Mouse (Mus musculus): ENCODE measurements around the gene Ece2. TPM values are rescaled to one million over a fixed set of nuclear protein-coding genes. Genes with fewer than 3 reads are reported as not detected.

Ece2 gene
- 1 to 10 TPM in 1 of 2 experiments, under 1 TPM in 1; 0.93 to 1.4 TPM for total RNA-seq (2021)

DNA sequence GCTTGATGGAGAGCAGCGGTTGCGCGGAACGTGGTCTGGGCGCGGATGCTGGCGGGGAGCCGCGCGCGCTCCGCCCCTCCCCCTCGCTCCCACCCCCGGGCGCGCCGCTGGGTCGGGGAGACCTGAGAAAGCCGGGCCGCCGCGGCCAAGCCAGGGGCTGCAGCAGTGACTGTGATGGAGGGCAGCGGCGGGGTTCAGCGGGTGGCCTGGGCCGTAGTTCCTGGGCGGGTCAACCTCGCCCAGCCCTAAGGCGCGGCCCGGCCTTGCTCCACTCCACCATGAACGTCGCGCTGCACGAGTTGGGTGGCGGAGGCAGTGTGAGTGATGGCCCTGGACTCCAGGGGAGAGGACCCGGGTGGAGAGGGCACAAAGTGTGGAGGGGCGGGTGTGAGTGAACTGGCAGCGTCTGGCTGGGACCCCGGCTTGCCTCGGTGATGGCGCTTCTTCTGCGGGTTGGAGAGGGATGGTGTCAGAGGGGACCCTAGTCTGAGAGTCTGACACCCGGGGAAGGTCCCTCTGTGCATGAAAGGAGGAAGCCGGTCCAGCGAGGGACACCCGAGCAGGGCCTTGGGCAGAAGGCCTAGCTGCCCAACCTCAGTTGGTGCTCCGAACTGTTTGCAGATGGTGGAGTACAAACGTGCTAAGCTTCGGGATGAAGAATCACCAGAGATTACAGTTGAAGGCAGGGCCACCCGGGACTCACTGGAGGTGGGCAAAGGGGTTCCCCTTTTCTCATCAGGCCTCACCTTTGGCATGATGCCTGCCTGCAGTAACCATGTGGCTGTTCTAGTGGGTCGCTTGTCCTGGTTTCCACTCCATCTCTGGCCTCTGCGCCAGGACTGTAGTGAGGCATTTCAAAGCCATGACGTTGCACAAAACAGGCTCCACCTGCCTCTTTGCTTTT lies at the start of gene Ece2:
Ece2 (plus strand) TSS at position 98 of the 904 bp plus-strand sequence.
- DNase-seq = peak; percentile 25

- no peak for DNase-seq
Observed at GRCm38 (mm10) chr16:20589366-20589938, 40.2 kb upstream of the Ece2 start, which contains the start of gene Vwa5b2. Vwa5b2 (plus strand) TSS chr16:20589471.

DNA sequence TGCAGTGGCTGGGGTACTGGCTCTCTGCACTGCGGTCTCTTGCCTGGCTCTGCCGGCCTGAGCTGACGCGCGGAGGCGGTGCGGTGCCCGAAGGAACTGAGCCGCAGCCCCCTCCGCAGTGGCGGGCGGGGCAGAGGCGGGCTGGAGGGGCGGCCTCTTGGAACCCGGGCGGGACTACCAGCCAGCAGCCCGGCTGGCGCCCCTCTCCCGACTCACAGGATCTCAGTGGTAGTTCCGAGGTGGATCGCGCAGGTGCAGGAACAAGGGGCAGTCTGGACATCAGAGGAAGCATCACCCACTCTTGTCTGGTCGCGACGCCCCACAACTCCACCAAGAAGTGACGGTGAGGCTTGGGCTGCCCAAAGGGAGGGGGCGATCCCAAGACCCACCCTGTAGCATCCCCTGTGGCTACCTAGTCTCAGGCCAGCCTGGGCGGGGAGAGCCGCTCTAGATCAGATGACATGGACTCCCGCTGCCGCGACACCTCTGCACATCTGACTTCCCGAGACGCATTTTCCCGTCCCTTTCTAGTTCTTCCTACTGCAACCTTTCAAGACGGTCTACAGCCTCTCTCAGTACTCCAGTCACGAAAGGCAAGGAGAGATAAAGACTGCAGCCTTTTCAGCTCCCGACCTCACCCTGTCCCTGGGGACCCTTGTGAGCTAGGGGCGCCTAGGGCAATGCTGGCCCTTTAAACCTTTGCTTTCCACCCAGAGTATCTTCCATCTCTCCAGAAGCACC lies 39.5 kb upstream of the Ece2 start:
- DNase-seq = peak; percentile 21

DNA sequence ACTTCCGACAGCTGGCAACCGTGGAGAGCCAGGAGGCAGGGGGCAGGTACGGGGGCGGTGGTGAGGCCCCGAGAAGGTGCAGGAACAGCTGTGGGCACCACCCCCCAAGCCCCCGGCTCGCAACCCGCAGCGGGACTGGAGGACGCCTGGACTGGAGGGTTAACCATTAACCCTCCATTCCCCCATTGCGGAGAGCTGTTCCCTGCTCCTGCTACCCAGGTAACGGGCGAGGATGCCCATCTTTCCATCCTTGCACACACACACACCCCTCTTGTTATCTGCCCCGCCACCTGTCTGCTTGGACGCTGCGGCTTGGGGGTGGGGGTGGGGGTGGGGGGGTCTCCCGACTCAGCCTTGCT lies 39.0 kb upstream of the Ece2 start:
- no peak for DNase-seq

DNA sequence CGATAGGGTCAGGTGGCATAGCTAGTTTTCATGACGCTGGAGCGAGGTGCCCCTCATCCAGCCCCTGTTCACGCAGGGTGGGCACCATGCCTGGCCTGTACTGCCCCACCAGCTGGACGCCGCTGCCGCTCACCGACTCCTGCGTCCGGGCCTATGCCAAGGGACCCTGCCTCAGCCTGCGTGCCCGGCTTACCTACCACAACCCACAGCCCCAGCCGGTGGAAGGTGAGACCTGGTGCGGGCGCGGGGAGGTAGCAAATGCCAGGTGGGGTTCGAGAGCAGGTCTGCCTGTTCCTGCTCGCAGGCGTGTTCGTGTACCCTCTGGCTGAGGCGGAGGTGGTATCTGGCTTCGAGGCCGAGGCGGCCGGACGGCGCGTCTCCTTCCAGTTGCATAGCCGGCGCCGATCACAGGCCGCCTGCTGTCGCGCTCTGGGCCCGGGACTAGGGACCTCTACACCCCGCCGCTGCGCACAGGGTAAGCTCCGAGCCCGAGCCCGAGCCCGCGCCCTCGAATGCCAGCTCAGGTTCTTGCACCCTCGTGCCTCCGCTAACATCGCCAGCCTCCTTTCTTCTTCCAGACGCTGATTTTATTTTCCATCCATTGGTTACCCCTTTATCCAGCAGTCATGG lies 38.4 kb upstream of the Ece2 start:
- DNase-seq = no peak

DNA sequence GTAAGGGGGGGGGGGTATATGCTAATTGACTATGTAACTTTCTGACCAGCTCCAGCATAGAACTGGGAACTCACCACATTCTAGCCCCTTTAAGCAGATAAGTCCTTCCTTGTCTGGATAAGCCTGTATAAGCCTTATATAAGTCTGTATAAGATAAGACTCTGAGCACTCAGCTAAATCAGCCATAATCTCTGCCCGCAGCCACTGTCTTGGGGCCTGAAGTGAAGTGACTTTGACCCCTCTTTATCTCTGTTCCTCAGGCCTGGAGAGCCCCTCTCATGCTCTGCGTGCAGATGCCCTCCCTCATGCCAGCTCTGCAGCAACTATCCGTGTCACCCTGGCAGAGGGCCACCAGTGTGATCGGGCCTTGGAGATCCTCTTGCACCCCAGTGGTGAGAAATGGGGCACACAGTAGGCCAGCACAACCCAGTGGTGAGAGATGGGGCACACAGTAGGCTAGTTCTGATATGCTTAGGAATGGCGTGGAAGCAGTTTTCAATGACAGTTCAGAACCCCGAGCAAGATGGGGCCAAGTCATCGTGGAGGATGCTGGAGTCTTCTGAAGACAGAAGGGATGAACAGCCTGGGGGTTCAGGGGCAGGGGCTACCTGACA lies 34.5 kb upstream of the Ece2 start:
- DNase-seq = no peak

DNA sequence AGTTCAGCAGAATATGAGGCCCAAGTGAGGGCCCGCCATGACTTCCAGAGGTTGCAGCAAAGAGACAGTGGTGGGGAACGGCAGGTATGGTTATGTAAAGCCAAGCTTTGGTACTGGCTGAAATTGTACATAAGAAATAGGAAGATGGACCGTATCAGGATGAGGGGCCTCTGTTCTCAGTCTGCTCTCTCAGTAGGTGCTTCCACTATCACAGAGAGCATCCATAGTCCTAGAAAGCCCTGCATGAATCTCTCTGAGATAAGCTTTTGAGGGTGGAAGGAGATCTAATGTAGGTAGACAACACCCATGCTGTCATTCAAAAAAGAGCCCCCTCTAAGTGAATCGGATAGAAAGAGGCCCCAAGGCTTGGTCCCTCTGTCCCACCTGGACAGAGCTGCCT lies 33.9 kb upstream of the Ece2 start:
- no peak for DNase-seq

DNA sequence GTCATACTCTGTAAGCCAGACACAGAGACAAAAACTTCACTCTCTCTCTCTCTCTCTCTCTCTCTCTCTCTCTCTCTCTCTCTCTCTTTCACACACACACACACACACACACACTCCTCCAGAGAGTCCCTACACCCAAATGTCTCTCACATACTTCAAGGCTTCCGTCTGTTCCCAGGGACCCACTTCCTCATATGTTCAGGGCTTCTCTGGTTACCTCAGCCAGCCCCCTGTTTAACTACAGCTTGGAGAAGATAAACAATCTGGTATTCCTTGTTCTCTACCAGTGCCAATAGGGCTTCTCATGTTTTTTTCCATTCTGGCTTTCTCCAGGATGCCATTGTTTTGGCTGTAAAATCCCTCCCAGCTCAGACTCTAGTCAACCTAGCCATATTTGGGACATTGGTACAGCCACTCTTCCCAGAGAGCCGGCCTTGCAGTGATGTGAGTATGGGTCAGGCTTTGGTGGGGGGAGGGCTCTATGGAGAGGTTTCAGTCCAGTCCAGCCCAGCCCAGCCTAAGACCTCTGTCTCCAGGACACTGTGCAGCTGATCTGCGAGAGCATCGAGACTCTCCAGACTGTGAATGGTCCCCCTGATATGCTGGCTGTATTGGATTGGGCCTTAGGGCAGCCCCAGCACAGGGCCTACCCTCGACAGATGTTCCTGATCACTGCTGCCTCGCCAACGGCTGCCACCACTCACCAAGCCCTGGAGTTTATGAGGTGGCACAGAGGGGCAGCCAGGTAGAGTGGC lies 32.8 kb upstream of the Ece2 start:
- DNase-seq = no peak

- no peak for DNase-seq
Observed at GRCm38 (mm10) chr16:20600511-20600910, 29.1 kb upstream of the Ece2 start.

DNA sequence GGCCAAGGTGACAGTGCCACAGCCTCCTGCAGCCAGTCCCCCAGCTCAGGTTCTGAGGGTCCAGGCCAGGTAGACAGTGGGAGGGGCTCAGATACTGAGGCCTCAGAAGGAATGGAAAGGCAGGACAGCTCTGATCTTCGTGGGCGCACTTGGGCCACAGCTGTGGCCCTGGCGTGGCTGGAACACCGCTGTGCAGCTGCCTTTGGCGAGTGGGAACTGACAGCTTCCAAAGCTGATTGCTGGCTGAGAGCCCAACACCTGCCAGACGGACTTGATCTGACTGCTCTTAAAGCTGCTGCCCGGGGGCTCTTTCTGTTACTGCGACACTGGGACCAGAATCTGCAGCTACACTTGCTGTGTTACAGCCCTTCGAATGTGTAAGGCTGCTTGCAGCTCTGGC lies 24.9 kb upstream of the Ece2 start:
- no peak for DNase-seq

DNA sequence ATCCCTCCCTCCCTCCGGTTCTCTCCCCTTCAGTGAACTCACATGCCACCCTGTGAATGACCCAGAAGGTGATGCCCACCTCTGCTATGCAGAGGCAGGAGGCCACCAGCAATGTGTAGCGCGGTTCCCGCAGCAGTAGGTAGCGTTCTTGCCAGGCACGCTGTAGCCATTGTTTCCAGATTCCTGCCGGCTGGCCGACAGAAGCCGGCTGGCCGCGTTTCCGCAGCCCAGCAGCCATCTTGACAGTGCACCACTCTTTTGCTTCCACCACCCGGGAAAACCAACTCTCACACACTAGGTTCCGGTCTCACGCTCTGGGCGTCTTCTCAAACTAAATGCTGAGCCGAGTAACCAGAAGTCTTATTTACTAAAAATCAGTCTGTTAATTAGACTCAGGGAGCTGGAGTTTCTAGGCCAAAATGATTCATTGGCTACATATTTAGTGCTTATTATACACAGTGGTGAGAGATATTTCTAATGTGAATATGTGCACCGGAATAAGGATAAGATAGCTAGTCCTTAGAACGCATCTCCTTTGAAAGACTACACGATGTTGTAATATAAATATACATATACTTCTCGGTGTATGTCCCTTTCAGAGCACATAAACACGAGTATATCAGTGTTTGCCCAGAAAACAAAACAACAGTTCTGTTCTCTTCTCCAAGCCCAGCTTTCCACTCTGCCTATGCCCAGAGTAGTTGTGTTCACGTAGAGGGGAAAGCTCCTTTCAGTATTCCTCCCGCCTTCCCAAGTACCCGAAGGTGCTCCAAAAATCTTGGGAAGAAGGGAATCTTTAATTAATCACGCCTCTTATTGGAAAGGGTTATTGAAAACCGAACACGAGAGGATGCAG lies 18.9 kb upstream of the Ece2 start:
- DNase-seq = peak; percentile 82

- DNase-seq = peak; percentile 88
Observed at GRCm38 (mm10) chr16:20611357-20612227, 18.0 kb upstream of the Ece2 start, which contains the start of the genes Eef1akmt4, Gm49333 and Alg3. Eef1akmt4 (plus strand) TSS chr16:20611593. Gm49333 (plus strand) TSS chr16:20611610. Alg3 (minus strand) TSS chr16:20611735.

GRCm38 (mm10) chr16:20619541-20620398 lies 9.9 kb upstream of the Ece2 start:
- peak; percentile 48 for DNase-seq

- DNase-seq = no peak
Observed at GRCm38 (mm10) chr16:20620399-20620735, 9.3 kb upstream of the Ece2 start.

GRCm38 (mm10) chr16:20620751-20621190 lies 8.9 kb upstream of the Ece2 start:
- DNase-seq = peak; percentile 36

- DNase-seq = peak; percentile 58
Observed at GRCm38 (mm10) chr16:20621191-20621990, 8.2 kb upstream of the Ece2 start, which contains the start of gene Camk2n2. Camk2n2 (minus strand) TSS chr16:20621287.

DNA sequence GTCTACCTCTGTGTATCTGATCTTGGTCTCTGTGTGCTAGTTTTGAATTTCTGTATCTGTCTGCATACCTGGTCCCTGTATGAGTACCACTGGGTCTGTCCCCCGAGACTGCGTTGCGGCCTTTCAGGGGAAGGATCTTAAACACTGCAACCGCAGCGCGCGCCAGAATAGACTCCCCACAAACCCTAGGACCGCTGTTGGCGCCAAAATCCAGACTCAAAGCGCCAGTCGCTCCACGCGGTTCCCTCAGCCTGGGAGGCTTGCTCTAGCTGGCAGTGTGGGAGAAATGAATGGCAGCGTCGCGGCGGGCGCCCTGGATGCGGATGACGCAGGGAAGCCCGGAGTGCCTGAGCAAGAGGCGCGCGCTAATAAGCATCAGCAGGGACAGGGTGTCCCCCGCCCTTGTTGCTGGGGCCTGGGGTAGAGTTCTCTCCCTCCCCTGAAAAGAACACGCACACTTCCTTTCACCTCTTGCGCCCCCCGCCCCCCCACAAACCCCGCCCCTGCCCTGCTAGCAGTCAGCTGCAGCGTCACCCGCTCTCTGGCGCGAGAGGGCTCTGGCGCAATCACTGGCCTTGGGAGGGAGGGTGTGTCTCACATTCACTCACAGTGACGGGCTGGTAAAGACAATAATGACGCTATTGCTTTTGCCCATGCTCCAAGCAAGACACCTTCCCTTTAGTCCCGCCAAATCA lies 7.5 kb upstream of the Ece2 start:
- peak; percentile 49 for DNase-seq
